Mouse (Mus musculus) midbrain, embryonic 16.5 days (tissue): ENCODE data around the gene Maz. TPM values are rescaled to one million over a fixed set of nuclear protein-coding genes. Genes with fewer than 3 reads are reported as not detected.
A peak's percentile ranks its signal among the peaks of the same experiment; 100 is the strongest.

ENCODE experiments used
- ATAC-seq: fragments of 200-750 bp; cut with Nextera tagmentation; 2 replicates; pipeline ENCODE4 v1.8.0; 2017; ENCODE audit warnings: moderate TSS enrichment
- H3K27ac ChIP-seq: fragments of 300-500 bp; sonication (generic); 2 replicates; pipeline ENCODE4 v1.5.1; 2014; ENCODE audit warnings: mild to moderate bottlenecking, low read length, mixed read lengths
- H3K27me3 ChIP-seq: fragments of 300-500 bp; sonication (generic); 2 replicates; pipeline ENCODE4 v1.6.1; 2014; ENCODE audit warnings: low read depth, low read length, mixed read lengths; ENCODE audit not compliant: control insufficient read depth, insufficient read depth
- H3K36me3 ChIP-seq: fragments of 300-500 bp; sonication (generic); 2 replicates; pipeline ENCODE4 v1.6.1; 2014; ENCODE audit warnings: mild to moderate bottlenecking, low read length, moderate library complexity, mixed read lengths; ENCODE audit not compliant: control insufficient read depth, insufficient read depth
- H3K4me1 ChIP-seq: fragments of 300-500 bp; sonication (generic); 2 replicates; pipeline ENCODE4 v1.6.1; 2014; ENCODE audit warnings: mild to moderate bottlenecking, low read length, mixed read lengths; ENCODE audit not compliant: control insufficient read depth, insufficient read depth
- H3K4me2 ChIP-seq: fragments of 300-500 bp; sonication (generic); 2 replicates; pipeline ENCODE4 v1.6.1; 2014; ENCODE audit warnings: mild to moderate bottlenecking, low read length, mixed read lengths
- H3K4me3 ChIP-seq: fragments of 300-500 bp; sonication (generic); 2 replicates; pipeline ENCODE4 v1.5.1; 2014; ENCODE audit warnings: low read depth, mild to moderate bottlenecking, low read length, moderate library complexity, mixed read lengths
- H3K9ac ChIP-seq: fragments of 300-500 bp; sonication (generic); 2 replicates; pipeline ENCODE4 v1.6.1; 2014; ENCODE audit warnings: low read depth, low read length, mixed read lengths
- H3K9me3 ChIP-seq: fragments of 300-500 bp; sonication (generic); replicated peaks from 2 replicates; pipeline ENCODE4 v1.6.1; 2014; ENCODE audit warnings: mild to moderate bottlenecking, low read length, mixed read lengths; ENCODE audit not compliant: control insufficient read depth, poor library complexity, severe bottlenecking
- WGBS: fragments of 180-500 bp; shearing (Covaris S2); extraction: QIAGEN DNeasy Blood & Tissue Kit; methylation state at CpG from one replicate; pipeline ENCODE4 v1.1.7; 2014; 5-methylcytosine and 5-hydroxymethylcytosine counted together
- polyA plus RNA-seq: library from polyadenylated mRNA; unstranded; fragments of >200 nt; fragmentation: Nextera tagmentation; extraction: Ambion mirVana; gene quantifications from 2 replicates; pipeline ENCODE4 v1.2.1, GENCODE M21; 2015

The Maz gene
- polyA plus RNA-seq, 1 experiment from 2014 or later = 46.7 TPM

DNA sequence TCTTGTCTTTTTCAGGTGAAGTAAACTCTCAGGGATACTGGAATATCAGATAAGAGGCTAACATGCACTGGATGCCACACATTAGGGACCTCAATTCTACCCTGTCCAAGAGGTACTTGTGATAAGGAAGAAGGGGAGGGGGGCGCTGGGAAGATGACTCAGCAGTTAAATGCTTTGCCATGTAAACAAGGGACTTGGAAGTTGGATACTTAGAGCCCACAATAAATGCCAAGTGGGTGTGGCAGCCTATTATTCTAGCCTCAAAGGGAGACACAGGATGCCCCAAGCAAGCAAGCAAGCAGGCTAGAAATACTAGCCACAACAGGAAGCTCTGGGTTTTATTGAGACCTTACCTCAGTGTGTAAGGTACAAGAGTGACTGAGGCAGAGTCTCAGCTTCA is 4.4 kb upstream of the Maz start:
- no peak overlapping the region for H3K4me3 ChIP-seq
- H3K27me3 ChIP-seq = no peaks in the 10 kb centered on the region
- peaks cover 8% of the 10 kb centered on the region for H3K4me1 ChIP-seq
- 83% methylated on average over 1 of the region's 1 CpGs for WGBS
- no peak overlapping the region for H3K9ac ChIP-seq
- no peak for ATAC-seq
- H3K9me3 ChIP-seq = no peaks in the 10 kb centered on the region
- H3K36me3 ChIP-seq = no peaks in the 10 kb centered on the region
- H3K27ac ChIP-seq = no peak overlapping the region
- no peak overlapping the region for H3K4me2 ChIP-seq

DNA sequence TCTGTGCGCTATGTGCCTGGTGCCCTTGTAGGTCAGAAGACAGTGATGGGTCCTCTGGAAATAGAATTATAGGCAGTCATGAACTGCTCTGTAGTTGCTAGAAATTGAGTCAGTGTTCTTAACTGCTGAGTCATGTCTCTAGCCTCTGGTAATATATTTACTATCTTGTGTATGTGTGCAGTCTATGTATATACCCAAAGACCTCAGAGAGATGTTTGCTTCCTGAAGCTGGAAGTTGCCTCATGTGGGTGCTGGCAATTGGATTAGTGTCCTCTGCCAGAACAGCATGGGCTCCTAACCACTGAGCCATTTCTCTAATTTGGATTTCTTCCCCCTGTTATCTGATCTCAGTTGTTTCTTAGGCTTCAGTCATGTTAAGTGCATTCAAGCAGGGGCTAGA is 3.3 kb upstream of the Maz start:
- no peaks in the 10 kb centered on the region for H3K36me3 ChIP-seq
- H3K4me1 ChIP-seq = peaks cover 8% of the 10 kb centered on the region
- H3K9ac ChIP-seq = no peak overlapping the region
- H3K27ac ChIP-seq = no peak overlapping the region
- H3K4me2 ChIP-seq = no peak overlapping the region
- no peaks in the 10 kb centered on the region for H3K27me3 ChIP-seq
- H3K9me3 ChIP-seq = no peaks in the 10 kb centered on the region
- H3K4me3 ChIP-seq = no peak overlapping the region
- no peak for ATAC-seq
- 100% methylated on average over 1 of the region's 1 CpGs for whole genome bisulfite sequencing

GRCm38 (mm10) chr7:127027885-127028284 is 1.0 kb upstream of the Maz start:
- Histone ChIP-seq H3K36me3 (peaks cover 7% of the 10 kb centered on the region), H3K9me3 (no peaks in the 10 kb centered on the region), H3K4me2 (peak overlapping the region; percentile 91), H3K27ac (peak overlapping the region; percentile 100), H3K4me1 (peaks cover 30% of the 10 kb centered on the region), H3K4me3 (peak overlapping the region; percentile 91), H3K9ac (peak overlapping the region; percentile 75), H3K27me3 (no peaks in the 10 kb centered on the region)
- peak; percentile 18 for ATAC-seq
- 55% methylated on average over 8 of the region's 8 CpGs for WGBS

- H3K4me3 ChIP-seq = peak overlapping the region; percentile 91
- no peak for ATAC-seq
- no peaks in the 10 kb centered on the region for H3K27me3 ChIP-seq
- peak overlapping the region; percentile 100 for H3K9ac ChIP-seq
- peak overlapping the region; percentile 100 for H3K27ac ChIP-seq
- no CpG with 5 or more reads among the region's 48 CpGs for WGBS
- no peaks in the 10 kb centered on the region for H3K9me3 ChIP-seq
- H3K4me1 ChIP-seq = peaks cover 40% of the 10 kb centered on the region
- peak overlapping the region; percentile 97 for H3K4me2 ChIP-seq
- peaks cover 10% of the 10 kb centered on the region for H3K36me3 ChIP-seq
Observed at GRCm38 (mm10) chr7:127026616-127026983, 237 bp downstream of the Maz start.

- Histone ChIP-seq H3K4me2 (peak overlapping the region; percentile 97), H3K36me3 (peaks cover 10% of the 10 kb centered on the region), H3K9ac (peak overlapping the region; percentile 100), H3K4me3 (peak overlapping the region; percentile 91), H3K9me3 (no peaks in the 10 kb centered on the region), H3K27ac (peak overlapping the region; percentile 100), H3K27me3 (no peaks in the 10 kb centered on the region), H3K4me1 (peaks cover 44% of the 10 kb centered on the region)
- 0 out of 2 replicates have a peak, but pooled peaks have one; percentile 4 for ATAC-seq
- under 1% methylated on average over 28 of the region's 48 CpGs for WGBS
Observed at GRCm38 (mm10) chr7:127026161-127026600, 656 bp downstream of the Maz start.

- peak overlapping the region; percentile 91 for H3K4me3 ChIP-seq
Observed at GRCm38 (mm10) chr7:127025556-127026160, 1.2 kb downstream of the Maz start.

GRCm38 (mm10) chr7:127024755-127025555 is 1.9 kb downstream of the Maz start:
- ATAC-seq = peak; percentile 34; the same call in 1 of the 2 replicates
- H3K4me1 ChIP-seq = peaks cover 51% of the 10 kb centered on the region
- peak overlapping the region; percentile 97 for H3K4me2 ChIP-seq
- WGBS = under 1% methylated on average over 30 of the region's 30 CpGs
- peaks cover 10% of the 10 kb centered on the region for H3K36me3 ChIP-seq
- H3K27me3 ChIP-seq = no peaks in the 10 kb centered on the region
- H3K9ac ChIP-seq = peak overlapping the region; percentile 100
- H3K27ac ChIP-seq = peak overlapping the region; percentile 100
- no peaks in the 10 kb centered on the region for H3K9me3 ChIP-seq
- H3K4me3 ChIP-seq = peak overlapping the region; percentile 91

More at GRCm38 (mm10) chr7:127025556-127026160, 1.2 kb downstream of the Maz start:
- peaks cover 45% of the 10 kb centered on the region for H3K4me1 ChIP-seq
- no peaks in the 10 kb centered on the region for H3K27me3 ChIP-seq
- H3K9me3 ChIP-seq = no peaks in the 10 kb centered on the region
- H3K27ac ChIP-seq = peak overlapping the region; percentile 100
- H3K4me2 ChIP-seq = peak overlapping the region; percentile 97
- H3K36me3 ChIP-seq = peaks cover 10% of the 10 kb centered on the region
- peak overlapping the region; percentile 100 for H3K9ac ChIP-seq
- ATAC-seq = no peak
- 0% methylated on average over 52 of the region's 65 CpGs for WGBS

DNA sequence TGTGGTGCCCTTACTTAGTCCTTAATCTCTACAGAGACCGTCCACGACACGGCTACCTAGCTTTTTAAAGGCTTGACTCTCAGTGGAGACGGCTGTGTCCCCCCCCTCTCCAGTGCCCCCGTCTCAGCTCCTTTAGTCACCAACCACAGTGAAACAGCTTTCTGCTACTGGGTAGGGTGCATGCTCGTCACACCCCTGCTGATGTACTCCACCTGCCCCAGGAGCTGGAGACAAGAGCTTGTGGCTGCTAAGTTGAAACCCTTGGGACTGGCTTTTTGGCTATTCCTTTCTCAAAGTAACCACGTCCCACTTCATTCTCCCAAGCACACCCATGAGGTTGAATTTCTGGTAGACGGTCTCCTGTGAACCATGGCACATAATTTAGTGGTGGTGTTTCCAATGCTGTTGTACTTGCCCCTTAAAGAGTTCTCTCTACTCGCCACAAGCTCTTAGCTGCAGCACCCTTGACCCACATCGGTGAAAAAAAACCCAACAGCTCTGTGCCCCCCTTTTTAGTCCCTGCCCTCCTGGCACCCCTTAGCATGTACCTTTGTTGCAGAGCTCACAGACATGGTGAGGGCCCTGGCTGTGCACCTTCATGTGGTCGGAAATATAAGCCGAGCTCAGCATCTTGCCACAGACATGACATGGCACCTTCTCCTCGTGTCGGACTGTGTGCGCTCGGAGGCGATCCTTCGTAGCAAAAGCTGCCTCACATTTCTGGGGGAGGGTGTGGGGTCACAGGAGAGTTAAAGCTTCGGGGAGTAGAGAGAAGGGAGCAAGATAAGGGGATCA is 2.7 kb downstream of the Maz start:
- H3K4me1 ChIP-seq = peaks cover 60% of the 10 kb centered on the region
- WGBS = 13% methylated on average over 19 of the region's 19 CpGs
- H3K4me2 ChIP-seq = peak overlapping the region; percentile 97
- peak overlapping the region; percentile 100 for H3K27ac ChIP-seq
- no peaks in the 10 kb centered on the region for H3K9me3 ChIP-seq
- no peak for ATAC-seq
- H3K36me3 ChIP-seq = peaks cover 10% of the 10 kb centered on the region
- peak overlapping the region; percentile 100 for H3K9ac ChIP-seq
- no peaks in the 10 kb centered on the region for H3K27me3 ChIP-seq
- peak overlapping the region; percentile 91 for H3K4me3 ChIP-seq
